Mouse (Mus musculus): ENCODE data around the gene Cdk8. TPM values are rescaled to one million over a fixed set of nuclear protein-coding genes. Genes with fewer than 3 reads are reported as not detected.

Cdk8 gene
- total RNA-seq, 2 experiments from 2014 or later = 21.6 to 26.7 TPM

DNA sequence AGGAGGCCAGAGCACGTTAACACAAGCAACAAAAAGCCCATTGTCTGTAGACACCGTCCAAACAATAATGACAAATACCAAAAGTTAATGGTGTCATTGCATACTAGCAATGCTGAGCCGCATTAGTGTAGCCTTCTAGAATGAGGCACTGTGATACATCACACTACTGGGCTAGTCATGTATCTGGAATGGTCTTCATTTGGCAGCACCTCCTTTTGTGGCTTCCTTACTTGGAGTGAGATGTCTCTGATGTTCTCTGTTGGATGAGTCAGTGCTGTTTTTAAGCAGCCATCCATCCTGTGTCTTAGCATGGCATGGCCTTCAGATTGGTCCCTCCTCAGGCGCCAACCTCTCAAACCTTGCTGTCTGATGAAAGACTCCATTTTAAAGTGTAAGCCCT, 42.1 kb downstream of the Cdk8 start:
- DNase-seq = no peak

DNA sequence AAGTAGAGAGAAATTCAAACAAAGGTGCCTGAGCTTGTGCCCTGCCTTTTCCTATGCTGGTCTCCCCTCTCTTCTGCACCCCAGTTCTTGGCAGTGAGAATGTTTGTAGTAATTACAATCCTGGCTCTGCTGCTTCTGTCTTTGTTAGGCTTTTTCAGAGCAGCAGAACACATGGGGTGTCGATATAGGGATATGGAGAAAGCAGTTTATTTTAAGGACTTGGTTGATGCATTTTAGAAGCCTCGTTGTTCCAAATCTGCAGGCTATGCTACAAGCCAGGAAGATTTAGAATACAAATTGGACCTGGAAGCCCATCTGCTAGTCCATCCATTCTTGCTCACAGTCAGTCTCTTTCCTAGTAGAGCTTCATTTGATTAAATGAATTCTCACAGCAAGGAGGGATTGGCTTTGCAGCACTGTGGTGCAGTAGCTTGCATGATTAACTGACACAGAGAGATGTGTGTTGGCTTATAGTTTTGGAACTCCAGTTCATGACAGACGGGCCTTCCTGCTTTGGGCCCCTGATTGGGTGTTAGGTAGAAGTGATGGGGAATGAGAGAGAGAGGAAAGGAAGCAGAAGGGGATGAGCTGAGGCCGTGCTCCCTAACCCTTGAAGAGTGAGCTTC, 43.5 kb downstream of the Cdk8 start:
- no peak for DNase-seq
- intact Hi-C loops (cut with DNase I) = no loop called here

More for the DNA sequence above, 42.1 kb downstream of the Cdk8 start:
- intact Hi-C loops (cut with DNase I) = no loop called here

DNA sequence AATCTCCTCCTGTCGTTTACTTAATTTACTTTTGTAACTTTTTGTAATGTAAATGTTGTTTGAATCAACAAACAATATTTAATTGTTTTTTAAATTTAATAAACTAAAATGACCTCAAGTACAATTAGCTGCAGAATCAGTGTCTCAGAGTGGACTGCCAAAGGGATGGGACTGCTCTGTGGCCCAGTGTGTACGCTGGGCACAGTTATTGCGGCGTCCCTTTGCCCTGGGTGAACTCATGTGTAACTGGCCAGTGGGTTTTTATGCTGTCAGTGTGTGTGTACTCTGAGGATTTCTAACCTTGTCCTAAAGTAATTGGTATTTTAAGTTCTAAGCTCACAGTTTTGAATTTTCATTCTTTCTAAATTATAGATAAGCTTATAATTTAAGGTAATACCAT, 46.5 kb downstream of the Cdk8 start:
- intact Hi-C loops (cut with DNase I) = no loop called here
- DNase-seq = no peak

DNA sequence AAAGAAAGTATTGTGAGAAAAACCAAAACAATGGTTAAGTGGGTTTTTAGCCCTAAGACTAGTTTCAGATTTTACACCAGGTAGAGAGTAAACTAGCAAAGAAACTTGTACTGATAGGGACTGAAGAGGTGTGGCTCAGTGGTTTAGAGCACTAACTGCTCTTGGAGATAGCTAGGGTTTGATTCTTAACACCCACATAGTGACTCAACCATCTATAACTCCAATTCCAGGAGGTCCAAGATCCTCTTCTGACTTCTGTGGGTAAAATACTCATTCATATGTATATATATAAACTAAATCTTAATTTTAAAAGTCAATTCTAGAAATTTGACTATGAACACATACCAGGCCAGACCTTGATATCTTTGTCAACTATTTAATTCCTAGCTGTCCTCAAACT, 49.0 kb downstream of the Cdk8 start:
- intact Hi-C loops (cut with DNase I) = no loop called here
- DNase-seq = no peak

DNA sequence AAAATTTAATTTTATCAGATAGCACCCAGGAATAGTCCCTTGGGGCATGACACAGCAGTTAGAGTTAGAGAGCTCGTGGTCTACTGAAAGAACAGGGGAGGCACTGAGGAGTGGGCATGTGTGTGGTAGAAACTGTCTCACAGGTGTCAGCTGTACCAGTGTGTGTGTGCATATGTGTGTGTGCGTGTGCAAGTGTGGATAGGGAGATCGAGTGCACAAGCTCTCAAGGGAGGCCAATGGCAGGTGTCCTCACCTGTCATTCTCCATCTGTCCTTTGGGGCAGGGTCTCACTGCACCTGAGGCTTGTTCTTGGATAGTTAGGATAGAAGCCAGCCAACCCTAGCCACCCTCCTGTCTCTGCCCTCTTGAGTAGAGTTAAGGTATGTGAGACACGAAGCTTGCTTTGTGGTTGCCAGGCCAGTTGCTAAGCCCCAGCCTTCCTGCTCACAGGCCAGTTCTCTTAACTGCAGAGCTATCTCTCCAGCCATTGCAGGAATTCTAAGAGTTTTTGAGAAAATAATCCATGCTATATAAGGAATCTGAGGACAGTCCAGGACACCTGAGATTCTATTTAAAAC, 50.3 kb downstream of the Cdk8 start:
- DNase-seq = no peak
- intact Hi-C loops (cut with DNase I) = no loop called here

DNA sequence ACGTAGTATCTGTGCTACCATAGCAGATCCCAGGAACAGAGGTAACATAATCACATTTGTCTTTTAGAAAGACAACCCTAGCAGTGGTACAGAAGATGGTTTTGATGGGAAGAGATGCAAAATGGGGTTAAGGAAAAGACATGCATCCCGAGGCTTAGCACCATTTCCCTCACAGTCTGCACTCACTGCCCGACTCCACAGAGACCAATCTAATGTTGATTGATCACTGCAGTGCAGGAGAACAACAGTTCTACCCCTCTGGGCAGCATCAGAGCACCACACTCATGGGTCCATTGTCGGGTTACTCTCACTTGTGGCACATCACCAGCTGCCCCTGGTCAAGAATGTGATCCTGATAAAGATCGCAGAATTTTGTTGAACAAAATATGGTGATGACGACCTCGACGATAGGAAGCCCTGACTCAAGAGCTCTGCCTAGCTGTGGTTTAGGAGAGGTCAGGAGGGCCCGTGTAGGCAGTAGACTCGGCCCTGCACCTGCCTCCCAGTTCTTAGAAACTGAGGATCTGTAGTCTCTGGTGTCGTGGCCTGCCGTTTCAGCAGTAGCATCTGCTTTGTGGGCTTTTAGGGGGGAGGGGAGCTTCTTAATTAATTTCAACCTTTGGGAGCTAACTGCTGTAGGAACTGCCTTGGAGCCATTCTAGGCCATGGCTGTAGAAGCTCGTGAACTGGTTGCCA, 51.0 kb downstream of the Cdk8 start:
- no peak for DNase-seq
- intact Hi-C loops (cut with DNase I) = no loop called here

DNA sequence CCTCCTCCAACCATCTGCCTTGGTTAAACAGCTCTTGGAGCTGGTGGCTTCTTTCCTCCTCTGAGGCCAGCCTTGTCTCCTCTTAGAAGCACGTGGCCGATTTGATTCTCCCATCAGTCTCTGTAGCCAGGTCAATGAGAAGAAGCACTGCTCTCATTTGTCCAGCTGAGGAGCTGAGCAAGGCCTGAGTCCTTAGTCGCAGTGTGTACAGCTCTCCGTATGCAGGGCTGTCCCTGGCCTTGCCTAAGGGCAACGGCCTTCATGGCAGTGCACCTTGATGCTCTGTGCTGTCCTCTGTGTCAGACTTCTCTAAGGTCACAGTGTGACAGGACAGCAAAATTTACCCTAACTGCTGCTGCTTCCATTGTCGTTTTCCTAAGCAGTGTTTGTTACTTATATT, 52.9 kb downstream of the Cdk8 start:
- intact Hi-C loops (cut with DNase I) = no loop called here
- DNase-seq = no peak

DNA sequence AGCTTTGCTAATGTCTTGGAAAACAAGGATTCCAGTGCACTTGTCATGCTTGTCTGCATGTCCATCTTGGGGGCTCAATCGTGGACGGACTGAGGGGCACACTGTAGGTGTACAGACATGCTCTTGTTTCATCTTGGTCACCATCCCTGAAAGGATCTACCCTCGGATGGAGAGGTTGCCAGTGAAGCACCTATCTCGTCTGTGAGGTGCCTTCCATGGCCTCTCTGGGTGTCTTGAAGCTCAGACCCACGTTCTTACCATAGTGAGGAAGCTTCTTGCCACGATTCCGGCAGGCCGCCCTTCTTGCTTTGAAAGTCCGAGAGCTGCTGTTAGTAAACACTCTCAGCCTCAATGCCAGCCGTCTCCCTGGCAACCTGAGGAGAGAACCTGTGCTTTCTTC, 56.4 kb downstream of the Cdk8 start:
- intact Hi-C loops (cut with DNase I) = no loop called here
- DNase-seq = no peak

DNA sequence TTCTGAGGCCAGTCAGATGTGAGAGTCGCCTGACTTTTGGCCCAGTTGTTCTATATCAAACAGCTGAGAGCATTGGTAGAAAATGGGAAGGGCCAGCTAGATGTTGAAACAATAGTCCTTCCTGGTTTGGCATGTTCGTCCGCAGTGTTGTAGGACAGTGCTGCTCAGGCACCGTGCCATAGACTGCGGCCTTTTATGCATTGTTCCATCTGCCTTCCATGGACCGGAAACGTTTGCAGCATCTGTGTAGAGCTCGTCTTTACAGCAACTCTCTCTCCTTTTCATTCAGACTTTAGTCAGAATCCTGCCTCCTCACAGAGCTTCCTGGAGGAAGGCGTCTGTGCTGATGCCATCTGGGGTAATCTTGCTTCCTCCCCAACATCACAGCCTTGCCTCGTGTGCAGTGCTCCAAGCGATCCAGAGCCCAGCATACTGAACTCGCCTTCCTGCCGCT, 57.0 kb downstream of the Cdk8 start:
- peak; percentile 16 to 18 for DNase-seq
- intact Hi-C loops (cut with DNase I) = no loop called here

DNA sequence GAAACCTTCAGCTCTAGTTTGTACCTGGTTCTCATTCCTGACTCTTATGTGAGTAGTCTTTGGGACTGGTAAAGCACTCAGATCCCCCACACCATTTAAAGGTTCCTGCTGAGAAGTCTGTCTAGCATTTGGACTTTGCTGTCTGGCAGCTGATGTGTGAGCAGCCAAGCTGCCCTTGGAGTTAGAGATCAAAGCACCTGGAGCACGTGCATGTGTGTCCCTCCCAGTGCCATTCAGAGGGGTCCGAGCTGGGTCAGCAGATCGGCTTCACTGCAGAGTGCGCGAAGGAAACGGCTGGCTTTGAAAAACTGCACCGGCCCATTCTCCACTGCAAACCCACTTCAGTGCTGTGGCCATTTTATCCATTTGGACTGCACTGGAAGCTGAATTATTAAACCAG, 58.9 kb downstream of the Cdk8 start:
- intact Hi-C loops (cut with DNase I) = no loop called here
- no peak for DNase-seq

DNA sequence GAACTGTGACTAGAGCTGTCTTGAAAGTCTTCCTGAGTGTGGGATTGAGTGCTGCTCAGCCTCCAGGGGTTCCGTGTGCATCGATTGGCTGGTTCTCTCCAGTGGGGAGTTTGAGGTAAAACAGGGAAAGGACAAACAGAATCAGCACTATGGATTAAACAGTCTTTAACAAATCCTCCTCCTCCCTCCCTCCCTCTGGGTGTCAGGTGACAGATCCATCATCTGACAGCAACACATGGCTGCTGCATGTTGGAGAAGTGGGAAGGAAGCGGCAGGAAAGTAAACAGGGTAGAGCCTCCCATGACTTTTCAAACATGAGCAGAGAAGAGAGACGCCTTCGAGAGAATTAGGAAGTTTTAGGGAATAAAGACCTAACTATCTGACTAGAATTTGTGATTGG, 59.4 kb downstream of the Cdk8 start:
- DNase-seq = no peak
- intact Hi-C loops (cut with DNase I) = no loop called here

DNA sequence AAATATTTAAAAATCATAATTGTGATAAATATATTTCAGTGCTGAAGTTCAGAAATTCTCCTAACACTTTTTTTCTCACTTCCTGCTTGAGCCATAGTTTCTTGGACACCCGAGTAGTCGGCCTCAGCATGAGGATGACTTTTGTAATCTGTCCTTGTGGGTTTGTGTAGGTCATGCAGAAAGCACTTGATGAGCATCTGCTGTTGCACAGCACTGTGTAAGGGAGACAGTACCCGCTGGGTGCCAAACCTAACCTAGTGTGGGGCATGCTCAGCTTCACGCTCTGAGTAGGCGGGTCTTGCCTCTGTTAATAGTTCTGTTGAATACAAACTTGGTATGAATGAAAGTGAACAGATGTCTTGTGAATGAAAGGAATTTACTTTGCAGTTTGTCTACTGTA, 60.5 kb downstream of the Cdk8 start:
- DNase-seq = no peak
- intact Hi-C loops (cut with DNase I) = no loop called here

DNA sequence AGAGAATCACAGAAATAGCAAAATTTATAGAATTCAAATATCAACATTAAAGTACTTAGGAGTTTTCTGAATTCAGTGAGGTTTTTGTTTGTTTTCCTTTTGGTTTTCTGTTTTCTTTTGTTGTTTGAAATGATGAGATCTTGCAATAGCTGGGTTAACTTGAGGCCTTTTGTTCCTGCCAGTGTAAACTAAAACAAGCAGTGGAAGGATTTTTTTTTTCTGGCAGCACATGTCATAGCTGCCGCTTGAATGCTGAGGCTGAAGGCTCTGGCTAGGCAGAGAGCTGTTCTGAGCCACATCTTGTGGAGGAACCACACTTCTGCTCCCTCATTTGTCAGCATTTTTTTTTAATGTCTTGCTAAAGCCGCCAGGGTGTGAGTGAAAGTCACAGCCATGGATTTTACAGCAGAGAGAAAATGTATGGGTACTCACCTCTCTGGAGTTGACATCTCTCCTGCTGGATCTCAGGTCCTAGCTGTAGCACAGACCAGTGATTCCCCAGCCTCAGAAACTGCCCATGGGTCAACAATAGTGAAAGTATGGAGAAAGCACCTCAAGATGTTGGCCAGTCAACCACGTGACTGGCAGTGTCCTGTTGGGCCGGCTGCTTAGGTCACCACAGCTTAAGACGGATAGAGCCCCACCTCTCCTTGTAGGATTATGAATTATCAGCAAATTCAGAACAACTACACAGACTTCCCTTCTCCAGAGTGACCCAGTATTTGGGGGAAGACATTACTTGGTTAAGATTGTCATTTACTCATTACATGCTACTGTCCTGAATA, 62.1 kb downstream of the Cdk8 start:
- intact Hi-C loops (cut with DNase I) = no loop called here

DNA sequence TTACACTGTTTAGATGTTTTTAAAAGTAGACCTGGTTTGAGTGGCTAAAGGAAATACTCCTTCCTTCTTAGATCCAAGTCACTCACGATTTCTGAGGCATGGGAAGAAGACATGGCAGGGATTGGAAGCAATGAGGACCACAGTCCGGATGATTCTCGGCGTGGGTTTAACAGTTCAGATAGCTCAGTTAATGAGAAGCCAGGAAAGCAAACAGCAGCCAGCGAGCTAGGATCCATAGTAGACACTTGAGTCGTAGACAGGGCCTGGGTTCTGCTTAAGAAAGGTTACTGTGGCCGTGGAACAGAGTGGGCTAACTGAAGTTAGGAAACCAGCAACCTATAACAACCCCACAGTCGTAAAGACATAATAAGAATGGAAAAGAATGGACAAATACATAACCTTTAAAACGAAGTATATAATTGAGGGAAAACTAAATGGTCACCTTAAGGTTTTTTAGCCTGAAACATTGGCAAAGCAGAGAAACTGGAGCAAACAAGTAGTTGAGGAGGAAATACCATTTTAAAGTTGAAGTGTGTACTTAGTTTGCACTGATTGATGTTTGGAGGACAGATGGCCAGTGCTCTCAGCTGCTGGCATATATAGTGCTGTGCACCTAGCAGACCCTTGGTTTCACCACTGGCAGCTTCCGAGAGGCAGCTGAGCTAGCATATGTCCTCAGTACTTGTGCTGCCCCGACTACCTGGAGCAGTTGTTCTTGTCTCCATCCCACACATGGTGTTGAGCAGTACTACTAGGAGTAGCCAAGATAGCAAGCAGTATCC, 63.1 kb downstream of the Cdk8 start:
- intact Hi-C loops (cut with DNase I) = no loop called here
- DNase-seq = no peak

More for the DNA sequence above, 62.1 kb downstream of the Cdk8 start:
- DNase-seq = no peak

DNA sequence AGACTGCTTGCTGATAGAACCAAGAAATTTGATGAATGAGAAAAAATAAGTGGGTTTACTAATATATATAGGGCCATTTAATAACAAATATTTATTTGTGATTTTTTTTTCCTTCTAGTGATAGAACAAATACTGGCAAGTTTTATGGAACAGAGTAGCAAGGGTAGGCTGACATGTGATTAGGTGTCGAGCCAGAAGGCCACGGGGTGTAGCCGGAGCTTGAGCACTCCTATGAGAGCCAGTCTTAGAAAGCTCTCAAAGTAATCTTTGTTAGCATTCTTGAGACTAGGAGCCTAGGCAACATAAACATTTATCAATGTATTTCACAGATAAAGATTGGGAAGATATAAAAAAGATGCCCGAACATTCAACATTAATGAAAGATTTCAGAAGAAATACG, 63.8 kb downstream of the Cdk8 start:
- DNase-seq = no peak
- intact Hi-C loops (cut with DNase I) = no loop called here

DNA sequence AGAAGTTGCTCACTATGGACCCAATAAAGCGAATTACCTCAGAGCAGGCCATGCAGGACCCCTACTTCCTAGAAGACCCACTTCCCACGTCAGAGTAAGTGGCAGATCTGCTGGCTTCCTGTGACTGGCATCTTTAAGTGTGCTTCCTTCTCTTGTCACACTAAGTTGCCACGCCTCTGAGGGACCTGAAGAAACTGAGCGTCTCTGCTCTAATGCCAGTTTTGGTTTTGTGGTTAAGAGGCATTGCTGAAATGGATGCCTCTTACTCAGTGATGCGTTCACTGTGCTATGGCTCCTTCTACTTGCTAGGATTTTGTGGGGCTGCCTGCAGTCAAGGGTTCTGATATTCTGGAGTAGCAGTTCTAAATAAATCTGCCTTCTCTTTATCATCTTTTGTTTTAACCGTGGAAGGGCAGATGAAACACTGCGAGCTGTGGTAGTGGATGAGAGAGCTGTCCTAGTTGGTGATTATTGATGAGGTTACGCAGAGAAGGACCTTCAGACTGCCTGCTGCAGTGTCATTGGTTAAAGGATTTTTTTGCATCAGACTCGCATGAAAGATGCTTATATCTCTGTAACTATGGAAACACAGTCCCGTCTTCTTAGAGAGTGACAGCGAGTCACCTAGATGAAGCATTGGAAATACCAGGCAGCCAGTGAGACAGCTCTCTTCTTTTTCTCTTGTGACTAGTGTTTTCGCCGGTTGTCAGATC, 67.9 kb downstream of the Cdk8 start:
- no peak for DNase-seq
- intact Hi-C loops (cut with DNase I) = no loop called here

DNA sequence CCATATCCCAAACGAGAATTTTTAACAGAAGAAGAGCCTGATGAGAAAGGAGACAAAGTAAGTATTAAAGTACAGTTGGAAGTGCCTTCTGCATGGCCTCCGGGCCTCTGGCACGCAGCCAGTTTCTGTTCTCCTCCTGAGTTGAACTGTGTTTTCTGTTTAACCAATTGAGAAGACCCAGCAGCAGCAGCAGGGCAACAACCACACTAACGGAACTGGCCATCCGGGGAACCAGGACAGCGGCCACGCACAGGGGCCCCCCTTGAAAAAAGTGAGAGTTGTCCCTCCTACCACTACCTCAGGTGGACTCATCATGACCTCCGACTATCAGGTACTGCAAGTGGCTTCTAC, 68.5 kb downstream of the Cdk8 start:
- intact Hi-C loops (cut with DNase I) = no loop called here
- DNase-seq = peak; percentile 28 to 40

DNA sequence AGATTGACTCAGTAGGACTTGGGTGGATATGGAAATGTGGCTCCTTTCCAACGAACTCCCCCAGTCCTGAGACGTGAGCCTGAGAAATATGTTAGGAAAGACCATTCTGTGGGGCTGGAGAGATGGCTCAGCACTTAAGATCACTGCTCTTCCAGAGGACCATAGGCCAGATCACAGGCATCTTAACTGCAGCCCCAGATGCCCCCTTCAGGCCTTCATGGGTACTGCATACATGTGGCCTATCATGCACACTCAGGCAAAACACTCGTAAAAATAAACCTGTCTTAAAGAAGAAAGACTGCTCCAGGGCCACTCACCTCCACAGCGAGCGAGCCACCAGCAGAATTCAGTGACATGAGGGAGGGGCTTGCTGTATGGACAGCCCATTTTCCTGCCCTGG, 72.4 kb downstream of the Cdk8 start:
- peak; percentile 67 to 81 for DNase-seq
- intact Hi-C loops (cut with DNase I) = loop anchor here (1.0 to 5.0 kb wide), 2 partner anchors 71 to 116 kb away; partner anchors contain the start of gene Cdk8

DNA sequence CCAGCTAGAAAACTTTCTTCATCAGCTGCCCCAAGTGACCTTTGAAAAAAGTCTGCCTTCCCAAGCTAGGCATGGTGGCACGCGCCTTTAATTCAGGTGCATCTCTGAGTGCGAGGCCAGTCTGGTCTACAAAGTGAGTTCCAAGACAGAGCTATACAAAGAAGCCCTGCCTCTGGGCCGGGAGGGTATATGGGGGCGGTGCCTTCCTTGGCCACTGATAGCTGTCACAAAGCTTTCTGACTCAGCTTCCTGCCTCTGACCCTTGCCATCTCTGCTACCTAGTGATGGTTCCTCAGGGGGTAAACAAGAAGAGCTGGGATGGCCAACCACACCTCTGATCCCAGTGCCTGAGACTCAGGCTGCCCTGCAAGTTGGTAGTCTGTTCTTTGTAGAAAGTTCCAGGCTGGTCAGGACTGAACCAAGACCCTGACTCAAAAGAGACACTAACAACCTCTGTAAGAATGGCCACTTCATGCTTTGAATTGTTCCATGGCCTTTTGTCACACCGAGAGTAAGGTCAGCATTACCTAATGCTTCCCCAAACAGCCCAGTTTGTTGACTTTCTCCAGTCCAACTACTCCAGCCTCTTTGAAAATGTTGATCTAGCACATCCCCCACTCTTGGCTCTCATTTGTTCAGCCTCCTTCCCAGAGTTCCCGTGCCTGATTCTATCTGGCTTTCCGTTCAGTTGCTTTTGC, 76.2 kb downstream of the Cdk8 start:
- intact Hi-C loops (cut with DNase I) = no loop called here
- no peak for DNase-seq

DNA sequence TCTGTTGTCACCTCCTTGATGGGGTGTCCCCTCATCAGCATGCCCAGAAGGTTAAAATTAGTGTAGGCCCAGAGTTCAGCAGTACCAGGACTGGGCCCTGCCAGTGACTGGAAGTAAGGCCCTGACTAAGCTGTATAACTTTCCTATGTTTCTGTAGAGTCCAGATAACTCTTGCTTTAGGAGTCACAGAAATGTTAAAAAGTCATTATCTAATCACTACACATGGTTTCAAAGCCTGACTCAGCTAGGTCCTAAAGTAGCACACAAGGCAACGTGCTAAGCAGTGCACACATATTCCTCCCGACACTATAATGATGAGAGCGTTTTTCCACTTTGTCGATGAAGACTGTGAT, 76.7 kb downstream of the Cdk8 start:
- DNase-seq = no peak
- intact Hi-C loops (cut with DNase I) = no loop called here
